Comparison of ENCODE assay signal across 8 mouse cellular contexts in the genomic region with DNA sequence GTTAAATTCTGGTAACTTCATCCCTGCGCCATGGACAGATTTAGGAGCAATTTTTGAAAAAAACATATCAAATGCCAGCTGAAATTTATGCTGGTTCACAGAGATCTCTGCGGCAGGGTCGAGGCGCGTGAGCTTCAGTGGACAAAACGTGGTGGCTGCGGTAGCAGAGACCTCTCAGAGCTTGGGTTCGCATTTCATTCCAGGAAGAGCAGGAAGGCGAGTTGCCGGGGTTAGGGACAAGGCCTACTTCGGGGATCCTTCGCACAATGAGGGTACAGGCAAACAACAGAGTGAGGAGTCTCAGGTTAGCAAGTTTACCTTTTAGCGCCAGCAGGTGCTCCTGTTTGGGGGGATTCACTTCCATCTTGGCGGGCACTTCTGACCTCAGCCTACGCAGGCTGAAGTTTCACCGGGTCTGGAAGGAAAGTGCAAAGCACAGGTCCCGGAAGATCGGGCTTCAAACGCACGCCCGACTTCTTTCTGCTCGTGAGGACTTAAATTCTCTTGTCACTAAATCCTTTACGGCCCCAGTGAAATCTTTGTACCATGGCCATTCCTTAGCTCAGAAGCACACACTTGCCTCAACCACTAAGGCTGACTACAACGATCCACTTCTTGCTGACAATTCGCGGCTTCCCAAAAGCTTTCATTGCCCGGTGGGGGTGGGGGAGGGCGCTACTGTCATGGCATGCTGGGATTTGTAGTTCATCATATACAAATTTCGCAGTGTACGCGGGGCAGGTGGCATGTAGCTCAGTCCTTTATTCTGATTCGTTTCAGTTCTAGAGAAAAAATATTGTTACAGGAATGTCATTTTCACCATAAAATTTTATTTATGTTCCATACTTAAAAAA. TPM values are rescaled to one million over a fixed set of nuclear protein-coding genes. Genes with fewer than 3 reads are reported as not detected.
DNase-seq lines count a peak whose midpoint lies in the region; ATAC-seq and TF ChIP-seq lines count a peak whose summit lies in the region.

A gene (minus strand): TSS at position 674 of the 854 bp plus-strand sequence.

- no peaks in the 10 kb centered on the region for H3K27me3 ChIP-seq in kidney, adult 2 months (replicated peaks; ENCODE audit: control insufficient read depth, insufficient read depth, low read length)
- no peaks in the 10 kb centered on the region for H3K27me3 ChIP-seq in stomach, embryonic 16.5 days (ENCODE audit: control insufficient read depth, insufficient read depth, low read length)

- peak within 1 kb of the TSS; percentile 93 for H3K9ac ChIP-seq in stomach, embryonic 16.5 days (ENCODE audit: low read length)

- TF ChIP-seq CTCF in kidney, adult 2 months (conservative IDR thresholded peaks at IDR 0.05; ENCODE audit: insufficient read depth, insufficient read length, low read depth, low read length): no peak
- no peak for TF ChIP-seq CTCF in layer of hippocampus, adult 2 months (conservative IDR thresholded peaks at IDR 0.05)

- TF ChIP-seq POLR2A in kidney, adult 2 months (IDR thresholded peaks at IDR 0.05; ENCODE audit: low read depth, low read length): no peak

- under 1% methylated on average over 32 of the region's 32 CpGs for WGBS in kidney, adult 2 months
- WGBS in stomach, embryonic 16.5 days: under 1% methylated on average over 32 of the region's 32 CpGs

- no peaks in the 10 kb centered on the region for H3K36me3 ChIP-seq in kidney, adult 2 months (ENCODE audit: control insufficient read depth, insufficient read depth, low read length)
- H3K36me3 ChIP-seq in stomach, embryonic 16.5 days (ENCODE audit: control insufficient read depth, insufficient read depth, low read length): no peaks in the 10 kb centered on the region

- H3K27ac ChIP-seq in kidney, adult 2 months (ENCODE audit: insufficient read depth, low read depth, low read length): peak within 1 kb of the TSS; percentile 67
- H3K27ac ChIP-seq in layer of hippocampus, adult 2 months: peak within 1 kb of the TSS; percentile 91
- peak within 1 kb of the TSS; percentile 84 for H3K27ac ChIP-seq in stomach, embryonic 16.5 days (ENCODE audit: low read length)

- ATAC-seq in erythroid progenitor cell, adult 5-6 weeks (replicated peaks; ENCODE audit: low FRiP score, poor library complexity, severe bottlenecking): peak; percentile 83
- peak; percentile 84 for ATAC-seq in megakaryocyte, adult 5-6 weeks (ENCODE audit: poor library complexity, severe bottlenecking)
- peak; percentile 87 for ATAC-seq in stomach, embryonic 16.5 days (ENCODE audit: insufficient read depth, low FRiP score)

- no peak for DNase-seq in kidney, adult 2 months
- no peak for DNase-seq in kidney, adult 9 months
- peak; percentile 90 for DNase-seq in adrenal gland, postnatal 10 days
- DNase-seq in heart, postnatal 14 days: peak in 1 of 2 experiments; percentile 79
- DNase-seq in layer of hippocampus, adult 2 months (ENCODE audit: low spot score in 2 of 2): peak; percentile 80 to 85

- H3K9me3 ChIP-seq in stomach, embryonic 16.5 days (replicated peaks; ENCODE audit: control insufficient read depth, low read length): no peaks in the 10 kb centered on the region

- H3K4me1 ChIP-seq in kidney, adult 2 months (ENCODE audit: control insufficient read depth, insufficient read depth, low read length): peaks cover 2% of the 10 kb centered on the region; the same call in 1 of the 2 replicates
- peaks cover 10% of the 10 kb centered on the region for H3K4me1 ChIP-seq in stomach, embryonic 16.5 days (ENCODE audit: control insufficient read depth, insufficient read depth, low read length)

- intact Hi-C loops in heart, postnatal 14 days (cut with DNase I): loop anchor here (5.0 kb wide), 1 partner anchor 49 kb away; a partner anchor contains a TSS

- peak within 1 kb of the TSS; percentile 83 for H3K4me2 ChIP-seq in stomach, embryonic 16.5 days (ENCODE audit: low read depth, low read length)

- peak within 1 kb of the TSS; percentile 96 for H3K4me3 ChIP-seq in kidney, adult 2 months (ENCODE audit: insufficient read depth, low read depth, low read length)
- H3K4me3 ChIP-seq in layer of hippocampus, adult 2 months: peak within 1 kb of the TSS; percentile 67
- H3K4me3 ChIP-seq in stomach, embryonic 16.5 days (replicated peaks; ENCODE audit: low read length): peak within 1 kb of the TSS; percentile 97

RNA-seq across cellular contexts. Expression of the gene that starts here (rescaled TPM):
- 10.3 and 12.1 TPM in 2 replicates for polyA plus RNA-seq in kidney, adult 2 months (2012; rRNA removed)
- 10 to 100 TPM; 47.1 to 51.4 TPM for total RNA-seq in adrenal gland, postnatal 10 days (2021)
- 28.8 and 49.9 TPM in 2 replicates for total RNA-seq in erythroid progenitor cell, adult 5-6 weeks (2015; ENCODE audit: low replicate concordance)
- 23.5 and 27.3 TPM in 2 replicates for total RNA-seq in erythroid progenitor cell, adult 5-6 weeks (2017; ENCODE audit: low replicate concordance)
- total RNA-seq in heart, postnatal 14 days (2021): 10 to 100 TPM; 32.9 to 36.9 TPM
- total RNA-seq in layer of hippocampus, adult 2 months (2021): 10 to 100 TPM; 54.5 to 55.1 TPM
- 42.4 and 43.5 TPM in 2 replicates for total RNA-seq in megakaryocyte, adult 5-6 weeks (2015)
- total RNA-seq in megakaryocyte, adult 5-6 weeks (2017): 42.6 and 50.2 TPM in 2 replicates
- 58.7 and 61.0 TPM in 2 replicates for polyA plus RNA-seq in stomach, embryonic 16.5 days (2015; fragmentation: Nextera tagmentation; extraction: Ambion mirVana)

Comparison
In these comparisons a context has a peak if more than half of its experiments do, and no peak if none do; other contexts are left out.
1. DNase-seq: peak in adrenal gland, postnatal 10 days (single experiment) and layer of hippocampus, adult 2 months (2 of 2); none in kidney, adult 2 months (single experiment) and kidney, adult 9 months (single experiment).
2. Peak in every context shown above with its lines, with median percentiles within 50 percentile points of each other: H3K27ac ChIP-seq, H3K4me3 ChIP-seq and ATAC-seq.